Mouse (Mus musculus) stomach, postnatal 0 days (tissue): Measurements from ENCODE around the gene Itgbl1.

Experiments used
- CTCF ChIP-seq: IDR thresholded peaks from 2 replicates; pipeline ENCODE4 v1.5.1; 2016; ENCODE audit warnings: antibody characterized with exemption, low read depth, mild to moderate bottlenecking, moderate library complexity
- EP300 ChIP-seq: optimal IDR thresholded peaks from 2 replicates; pipeline ENCODE3; 2016; ENCODE audit warnings: antibody characterized with exemption

- TF ChIP-seq CTCF (no peak), EP300 (no peak)
Observed at GRCm38 (mm10) chr14:123990591-123991195, 330.9 kb downstream of the Itgbl1 start.
